7 mouse cellular contexts compared by ENCODE assay signal in genomic region chr9:85843891-85844646, GRCm38 (mm10). TPM values are rescaled to one million over a fixed set of nuclear protein-coding genes. Genes with fewer than 3 reads are reported as not detected.
DNase-seq lines count a peak whose midpoint lies in the region; ATAC-seq and TF ChIP-seq lines count a peak whose summit lies in the region.

No protein-coding gene starts in this region.

- H3K79me2 ChIP-seq in liver, adult 2 months (ENCODE audit: control insufficient read depth, insufficient read depth, low read length), result no peaks in the 10 kb centered on the region

- no peaks in the 10 kb centered on the region for H3K36me3 ChIP-seq in liver, adult 2 months (ENCODE audit: control insufficient read depth, insufficient read depth, low read length)
- H3K36me3 ChIP-seq in forebrain, embryonic 11.5 days (ENCODE audit: control insufficient read depth, insufficient read depth, low read length), result no peaks in the 10 kb centered on the region; the same call in 1 of the 2 replicates
- peaks cover 4% of the 10 kb centered on the region; the same call in 1 of the 2 replicates for H3K36me3 ChIP-seq in limb, embryonic 11.5 days (ENCODE audit: control insufficient read depth, insufficient read depth, low read length)

- peak; percentile 55 for ATAC-seq in forebrain, embryonic 11.5 days (replicated peaks; ENCODE audit: low FRiP score)
- peak; percentile 2; the same call in 1 of the 2 replicates for ATAC-seq in limb, embryonic 11.5 days (ENCODE audit: insufficient number of reproducible peaks, low FRiP score, low TSS enrichment, low read depth)

- TF ChIP-seq CTCF in liver, adult 2 months (IDR thresholded peaks at IDR 0.05; ENCODE audit: low read depth, low read length), result no peak
- no peak for TF ChIP-seq CTCF in bone marrow macrophage, adult 2 months (IDR thresholded peaks at IDR 0.05; ENCODE audit: low read depth, low read length)
- no peak for TF ChIP-seq CTCF in olfactory bulb, adult 2 months (IDR thresholded peaks at IDR 0.05; ENCODE audit: insufficient read depth, low read depth, low read length)

- no peak overlapping the region for H3K27ac ChIP-seq in liver, adult 2 months (replicated peaks; ENCODE audit: insufficient read depth, low read depth, low read length)
- H3K27ac ChIP-seq in bone marrow macrophage, adult 2 months (ENCODE audit: insufficient read depth, low read depth, low read length), result no peak overlapping the region
- H3K27ac ChIP-seq in forebrain, embryonic 11.5 days (ENCODE audit: low read depth, low read length), result peak overlapping the region; percentile 57; the same call in 1 of the 2 replicates
- H3K27ac ChIP-seq in limb, embryonic 11.5 days (replicated peaks; ENCODE audit: low read depth, low read length), result no peak overlapping the region; the same call in 1 of the 2 replicates
- no peak overlapping the region for H3K27ac ChIP-seq in olfactory bulb, adult 2 months (ENCODE audit: insufficient read depth, low read depth, low read length)

- no peak for DNase-seq in liver, adult 2 months (ENCODE audit: extremely low read depth, low read depth, low spot score)
- DNase-seq in liver, result no peak
- DNase-seq in forebrain, embryonic 11.5 days (ENCODE audit: low spot score), result peak; percentile 68
- peak; percentile 61 for DNase-seq in limb, embryonic 11.5 days (ENCODE audit: low spot score)
- DNase-seq in left cerebral cortex, adult 9 months (ENCODE audit: low spot score in 2 of 2), result no peak

- no peak for TF ChIP-seq POLR2A in liver, adult 2 months (IDR thresholded peaks at IDR 0.05; ENCODE audit: extremely low read depth, insufficient read depth, low read length)
- no peak for TF ChIP-seq POLR2A in bone marrow macrophage, adult 2 months (IDR thresholded peaks at IDR 0.05; ENCODE audit: borderline replicate concordance, low read depth, low read length)
- TF ChIP-seq POLR2A in olfactory bulb, adult 2 months (IDR thresholded peaks at IDR 0.05; ENCODE audit: insufficient read depth, low read depth, low read length), result no peak

- H3K9me3 ChIP-seq in forebrain, embryonic 11.5 days (ENCODE audit: control insufficient read depth, low read length), result no peaks in the 10 kb centered on the region
- H3K9me3 ChIP-seq in limb, embryonic 11.5 days (ENCODE audit: control insufficient read depth, low read length), result no peaks in the 10 kb centered on the region

- H3K4me1 ChIP-seq in liver, adult 2 months (ENCODE audit: control insufficient read depth, insufficient read depth, low read length), result 0 out of 2 replicates have a peak, but pooled peaks cover 4% of the 10 kb centered on the region
- no peaks in the 10 kb centered on the region for H3K4me1 ChIP-seq in bone marrow macrophage, adult 2 months (ENCODE audit: control insufficient read depth, insufficient read depth, low read length)
- H3K4me1 ChIP-seq in forebrain, embryonic 11.5 days (replicated peaks; ENCODE audit: control insufficient read depth, insufficient read depth, low read length), result peaks cover 4% of the 10 kb centered on the region; the same call in 1 of the 2 replicates
- peaks cover 7% of the 10 kb centered on the region for H3K4me1 ChIP-seq in limb, embryonic 11.5 days (ENCODE audit: control insufficient read depth, insufficient read depth, low read length)
- H3K4me1 ChIP-seq in olfactory bulb, adult 2 months (ENCODE audit: control insufficient read depth, insufficient read depth, low read length), result peaks cover 20% of the 10 kb centered on the region

- peak overlapping the region; percentile 66; the same call in 1 of the 2 replicates for H3K4me3 ChIP-seq in liver, adult 2 months (ENCODE audit: insufficient read depth, low read depth, low read length)
- H3K4me3 ChIP-seq in bone marrow macrophage, adult 2 months (ENCODE audit: insufficient read depth, low read length), result peak overlapping the region; percentile 48
- peak overlapping the region; percentile 69 for H3K4me3 ChIP-seq in forebrain, embryonic 11.5 days (ENCODE audit: low read depth, low read length)
- peak overlapping the region; percentile 65 for H3K4me3 ChIP-seq in limb, embryonic 11.5 days (ENCODE audit: low read depth, low read length)
- H3K4me3 ChIP-seq in olfactory bulb, adult 2 months (ENCODE audit: insufficient read depth, low read depth, low read length), result peak overlapping the region; percentile 49

- H3K4me2 ChIP-seq in forebrain, embryonic 11.5 days (ENCODE audit: low read depth, low read length, severe bottlenecking), result peak overlapping the region; percentile 91
- H3K4me2 ChIP-seq in limb, embryonic 11.5 days (ENCODE audit: low read depth, severe bottlenecking), result peak overlapping the region; percentile 96

- no peak overlapping the region for H3K9ac ChIP-seq in liver, adult 2 months (ENCODE audit: low read depth, low read length)
- peak overlapping the region; percentile 82 for H3K9ac ChIP-seq in forebrain, embryonic 11.5 days (ENCODE audit: low read length)
- peak overlapping the region; percentile 76 for H3K9ac ChIP-seq in limb, embryonic 11.5 days (ENCODE audit: low read length)

- WGBS in liver, adult 2 months, result 7% methylated on average over 80 of the region's 80 CpGs
- 1% methylated on average over 79 of the region's 80 CpGs for WGBS in forebrain, embryonic 11.5 days
- WGBS in limb, embryonic 11.5 days, result 3% methylated on average over 72 of the region's 80 CpGs
- WGBS in olfactory bulb, adult 2 months, result 4% methylated on average over 80 of the region's 80 CpGs

- peaks cover 26% of the 10 kb centered on the region for H3K27me3 ChIP-seq in liver, adult 2 months (ENCODE audit: control insufficient read depth, insufficient read depth, low read length)
- peaks cover 2% of the 10 kb centered on the region; the same call in 1 of the 2 replicates for H3K27me3 ChIP-seq in forebrain, embryonic 11.5 days (ENCODE audit: control insufficient read depth, insufficient read depth, low read length)
- H3K27me3 ChIP-seq in limb, embryonic 11.5 days (ENCODE audit: control insufficient read depth, insufficient read depth, low read length), result no peaks in the 10 kb centered on the region

RNA-seq across cellular contexts. Expression of gene Tpbg, which starts 1.9 kb away (rescaled TPM):
- 0.13 TPM in 1 of 2 replicates, not detected in the other for total RNA-seq in liver, adult 2 months (2014; rRNA removed)
- 0.02 and 0.10 TPM in 2 replicates for polyA plus RNA-seq in liver, adult 2 months (2012; rRNA removed)
- 0.39 TPM in 1 of 2 replicates, not detected in the other for polyA plus RNA-seq in bone marrow macrophage, adult 2 months (2012; ENCODE audit: insufficient read depth, insufficient read length, missing spikeins)
- polyA plus RNA-seq in forebrain, embryonic 11.5 days (2014; fragmentation: Nextera tagmentation; extraction: Ambion mirVana), result 33.8 and 39.5 TPM in 2 replicates
- polyA plus RNA-seq in limb, embryonic 11.5 days (2014; fragmentation: Nextera tagmentation; extraction: Ambion mirVana), result 26.3 and 29.2 TPM in 2 replicates
- not detected in 2 replicates for polyA plus RNA-seq in olfactory bulb, adult 2 months (2012; ENCODE audit: insufficient read depth, insufficient read length, low replicate concordance, missing spikeins)

Comparison
In these comparisons a context has a peak if more than half of its experiments do, and no peak if none do; other contexts are left out.
1. DNase-seq: peak in forebrain, embryonic 11.5 days (single experiment) and limb, embryonic 11.5 days (single experiment); none in liver, adult 2 months (single experiment), liver (single experiment) and left cerebral cortex, adult 9 months (0 of 2).
2. Peak in every context shown above with its lines, with median percentiles within 50 percentile points of each other: H3K4me3 ChIP-seq.